Mouse (Mus musculus) spleen, embryonic (tissue): Measurements from ENCODE around the gene Serpinb2.

Experiments
- CTCF ChIA-PET: fragments of 350-600 bp; sonication (Branson Sonifier 250); formaldehyde crosslinking; loops from one replicate; lab custom pipeline; 2022; lab: Charles Lee

Serpinb2 gene

GRCm38 (mm10) chr1:107581220-107581619, 70.0 kb downstream of the Serpinb2 start:
- CTCF ChIA-PET: no interaction called here

- CTCF ChIA-PET: no interaction called here
Measured at GRCm38 (mm10) chr1:107582900-107583299, 71.7 kb downstream of the Serpinb2 start.

- CTCF ChIA-PET: no interaction called here
Measured at GRCm38 (mm10) chr1:107583958-107584376, 72.7 kb downstream of the Serpinb2 start.

GRCm38 (mm10) chr1:107584932-107585331, 73.7 kb downstream of the Serpinb2 start:
- CTCF ChIA-PET: interaction anchor here (0.5 kb wide), 1 partner anchor 154 kb away, joined by 3 read pairs; no protein-coding TSS in a partner anchor
